Mouse (Mus musculus) bone marrow, adult 2 months (tissue): ENCODE data around the gene Rasal3. TPM values are rescaled to one million over a fixed set of nuclear protein-coding genes. Genes with fewer than 3 reads are reported as not detected.
A peak's percentile ranks its signal among the peaks of the same experiment; 100 is the strongest.

Experiments
- H3K27ac ChIP-seq: fragments of 200-500 bp; 2 replicates; pipeline ENCODE4 v1.5.1; 2012; ENCODE audit warnings: low read depth, mild to moderate bottlenecking, control low read depth, inconsistent platforms, low read length; ENCODE audit not compliant: control insufficient read depth, poor library complexity, insufficient read depth
- H3K4me1 ChIP-seq: fragments of 200-500 bp; 2 replicates; pipeline ENCODE4 v1.6.1; 2011; ENCODE audit warnings: low read length; ENCODE audit not compliant: control insufficient read depth, insufficient read depth
- H3K4me3 ChIP-seq: fragments of 200-500 bp; replicated peaks from 2 replicates; pipeline ENCODE3; 2011; ENCODE audit warnings: mild to moderate bottlenecking, low read depth, low read length, control low read depth; ENCODE audit not compliant: control insufficient read depth
- CTCF ChIP-seq: fragments of 200-500 bp; IDR thresholded peaks from 2 replicates; pipeline ENCODE4 v1.5.1; 2011; ENCODE audit warnings: low read length, control low read depth; ENCODE audit not compliant: control insufficient read depth, insufficient read depth
- POLR2A ChIP-seq: fragments of 200-500 bp; IDR thresholded peaks from 2 replicates; pipeline ENCODE4 v1.6.1; 2011; ENCODE audit warnings: low read depth, mild to moderate bottlenecking, control low read depth, low read length, borderline replicate concordance; ENCODE audit not compliant: control insufficient read depth
- WGBS: fragments of 180-500 bp; shearing (Covaris S2); methylation state at CpG from one replicate; pipeline ENCODE4 v1.1.7; 2018; 5-methylcytosine and 5-hydroxymethylcytosine counted together
- polyA plus RNA-seq: library from polyadenylated mRNA; stranded (reverse); fragments of >200 nt; gene quantifications from 2 replicates; pipeline ENCODE4 v1.2.4, GENCODE M21; 2011; ENCODE audit warnings: low replicate concordance; ENCODE audit not compliant: missing spikeins, insufficient read depth, insufficient read length

Gene Rasal3
- polyA plus RNA-seq, 1 experiment: 58.8 TPM

- TF ChIP-seq CTCF (peak; percentile 79), POLR2A (no peak)
- WGBS: 45% methylated on average over 9 of the region's 9 CpGs
Measured at GRCm38 (mm10) chr17:32386659-32387432, 16.5 kb downstream of the Rasal3 start.

GRCm38 (mm10) chr17:32383661-32384060 is 19.7 kb downstream of the Rasal3 start:
- Histone ChIP-seq H3K4me1 (no peaks in the 10 kb centered on the region), H3K4me3 (no peak overlapping the region), H3K27ac (no peak overlapping the region)
- WGBS: 91% methylated on average over 5 of the region's 5 CpGs
- TF ChIP-seq POLR2A: no peak
- TF ChIP-seq CTCF: no peak

More at GRCm38 (mm10) chr17:32386659-32387432, 16.5 kb downstream of the Rasal3 start:
- Histone ChIP-seq H3K4me3 (no peak overlapping the region), H3K4me1 (no peaks in the 10 kb centered on the region), H3K27ac (no peak overlapping the region)

GRCm38 (mm10) chr17:32382576-32382975 is 20.8 kb downstream of the Rasal3 start:
- H3K4me1 ChIP-seq: no peaks in the 10 kb centered on the region
- no peak overlapping the region for H3K4me3 ChIP-seq
- TF ChIP-seq POLR2A: no peak
- no peak for TF ChIP-seq CTCF
- H3K27ac ChIP-seq: no peak overlapping the region
- 88% methylated on average over 7 of the region's 7 CpGs for WGBS

DNA sequence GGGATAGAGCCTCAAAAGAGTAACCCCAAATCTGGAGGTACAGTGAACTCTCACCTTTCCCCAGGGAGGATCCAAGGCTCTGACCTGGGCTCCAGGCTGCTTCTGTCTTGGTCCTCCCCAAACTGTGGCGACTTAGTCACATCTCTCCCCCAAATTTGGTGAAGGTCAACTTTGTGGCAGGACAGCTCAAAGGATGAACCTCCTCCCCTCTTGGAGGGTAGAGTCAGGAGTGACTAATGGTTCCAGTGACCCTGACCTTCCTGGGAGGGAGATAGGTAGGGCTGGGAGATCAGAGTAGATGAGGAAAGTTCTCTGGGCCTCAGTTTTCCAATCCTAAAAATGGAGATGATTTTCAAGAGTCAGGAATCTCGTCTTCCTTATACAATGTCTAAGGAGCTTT is 24.6 kb downstream of the Rasal3 start:
- Histone ChIP-seq H3K4me1 (no peaks in the 10 kb centered on the region; the same call in 1 of the 2 replicates), H3K4me3 (no peak overlapping the region), H3K27ac (no peak overlapping the region)
- TF ChIP-seq POLR2A (no peak), CTCF (no peak)
- WGBS: 76% methylated on average over 2 of the region's 2 CpGs

DNA sequence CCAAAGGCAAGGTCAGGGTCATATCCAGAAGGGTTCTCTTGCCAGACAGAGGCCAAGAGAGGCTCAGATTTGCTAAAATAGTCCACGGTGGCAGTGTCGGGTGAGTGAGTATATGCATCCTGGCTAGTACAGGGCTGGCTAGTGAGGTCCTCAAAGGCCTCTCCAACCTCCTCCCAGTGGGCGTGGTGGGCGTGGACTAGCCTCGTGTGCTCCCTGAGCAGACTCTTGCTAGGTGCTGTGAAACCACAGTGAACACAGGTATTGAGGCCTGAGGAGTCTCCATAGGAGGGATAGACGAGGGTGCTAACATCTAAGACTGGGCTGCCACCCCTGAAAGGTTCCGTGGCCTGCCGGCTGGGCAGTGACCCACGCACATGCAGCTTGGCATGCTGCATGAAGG is 26.2 kb downstream of the Rasal3 start:
- TF ChIP-seq POLR2A (no peak), CTCF (no peak)
- Histone ChIP-seq H3K4me1 (no peaks in the 10 kb centered on the region; the same call in 1 of the 2 replicates), H3K4me3 (no peak overlapping the region), H3K27ac (no peak overlapping the region)
- 78% methylated on average over 9 of the region's 9 CpGs for WGBS

DNA sequence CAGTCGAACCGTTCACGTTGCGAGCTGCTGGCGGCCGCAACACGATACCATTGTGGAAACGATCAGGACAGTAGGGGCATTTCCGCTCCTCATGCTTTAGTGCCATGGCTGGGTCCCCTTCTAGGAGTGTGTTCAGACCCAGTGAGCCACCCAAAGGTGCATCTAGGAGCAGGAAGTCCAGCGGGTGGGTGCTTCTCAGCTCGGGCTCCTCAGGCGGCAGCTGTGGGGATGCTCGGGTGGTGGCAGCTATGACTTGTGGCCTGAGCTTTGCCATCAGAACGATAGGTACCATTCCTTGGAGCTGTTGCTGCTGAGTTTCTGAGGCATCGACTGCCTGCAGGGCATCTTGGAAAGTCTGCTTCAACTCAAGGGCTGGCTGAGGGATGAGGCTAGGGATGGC is 26.9 kb downstream of the Rasal3 start:
- no peak overlapping the region for H3K4me3 ChIP-seq
- H3K27ac ChIP-seq: no peak overlapping the region
- H3K4me1 ChIP-seq: no peaks in the 10 kb centered on the region; the same call in 1 of the 2 replicates
- 91% methylated on average over 15 of the region's 15 CpGs for WGBS
- TF ChIP-seq POLR2A: no peak
- TF ChIP-seq CTCF: no peak

GRCm38 (mm10) chr17:32368991-32369578 is 34.3 kb downstream of the Rasal3 start:
- WGBS: 28% methylated on average over 11 of the region's 17 CpGs
- peak overlapping the region; percentile 46 for H3K4me3 ChIP-seq

GRCm38 (mm10) chr17:32367706-32368105 is 35.7 kb downstream of the Rasal3 start:
- 92% methylated on average over 11 of the region's 11 CpGs for WGBS
- no peak for TF ChIP-seq POLR2A
- TF ChIP-seq CTCF: no peak
- H3K27ac ChIP-seq: no peak overlapping the region
- peaks cover 2% of the 10 kb centered on the region for H3K4me1 ChIP-seq
- no peak overlapping the region for H3K4me3 ChIP-seq

More at GRCm38 (mm10) chr17:32368991-32369578, 34.3 kb downstream of the Rasal3 start:
- no peak overlapping the region for H3K27ac ChIP-seq
- no peaks in the 10 kb centered on the region; the same call in 1 of the 2 replicates for H3K4me1 ChIP-seq
- TF ChIP-seq CTCF (no peak), POLR2A (no peak)

- H3K4me1 ChIP-seq: peaks cover 2% of the 10 kb centered on the region
- no peak for TF ChIP-seq POLR2A
- no peak for TF ChIP-seq CTCF
- 59% methylated on average over 1 of the region's 1 CpGs for WGBS
- no peak overlapping the region for H3K27ac ChIP-seq
- H3K4me3 ChIP-seq: no peak overlapping the region
Measured at GRCm38 (mm10) chr17:32365296-32365695, 38.1 kb downstream of the Rasal3 start.
